Mouse (Mus musculus): Measurements from ENCODE around the gene Pik3ca.

GRCm38 (mm10) chr3:32488172-32488571, 90.7 kb downstream of the Pik3ca start:
- TF ChIP-seq CTCF (IDR thresholded peaks at IDR 0.05; ENCODE audit: control insufficient read depth, insufficient read depth, insufficient read length) (no peak), FOSL1 (IDR thresholded peaks at IDR 0.05; ENCODE audit: insufficient read depth, low read length, poor library complexity, severe bottlenecking) (no peak), USF1 (IDR thresholded peaks at IDR 0.05; ENCODE audit: low read depth) (no peak), CEBPB (IDR thresholded peaks at IDR 0.05; ENCODE audit: low read depth) (no peak), MYOD1 (IDR thresholded peaks at IDR 0.05; ENCODE audit: control insufficient read depth, insufficient read length, low read depth) (no peak)
